In genomic region chr7:54835911-54836352, GRCm38 (mm10) we compare ENCODE assay signal across 9 mouse cellular contexts. TPM values are rescaled to one million over a fixed set of nuclear protein-coding genes. Genes with fewer than 3 reads are reported as not detected.
DNase-seq lines count a peak whose midpoint lies in the region; ATAC-seq and TF ChIP-seq lines count a peak whose summit lies in the region.
"Had no signal": no experiment of that assay in that cellular context is flagged by ENCODE, and none has a peak within 500 bp of the region (broad histone marks: within the 10 kb centered on the region; RNA-seq: fewer than 3 reads in every experiment).

No protein-coding gene starts in this region.

- H3K4me2 ChIP-seq in forebrain, embryonic 13.5 days = peak overlapping the region; percentile 80
- peak overlapping the region; percentile 74 for H3K4me2 ChIP-seq in limb, embryonic 11.5 days (ENCODE audit: low read depth, severe bottlenecking)

- H3K4me1 ChIP-seq in E14TG2a.4 (replicated peaks; ENCODE audit: low read depth, low read length) = 0 out of 2 replicates have a peak, but pooled peaks cover 4% of the 10 kb centered on the region
- peaks cover 9% of the 10 kb centered on the region; the same call in 1 of the 2 replicates for H3K4me1 ChIP-seq in forebrain, embryonic 13.5 days
- 0 out of 2 replicates have a peak, but pooled peaks cover 2% of the 10 kb centered on the region for H3K4me1 ChIP-seq in limb, embryonic 11.5 days (ENCODE audit: control insufficient read depth, insufficient read depth, low read length)
- H3K4me1 ChIP-seq in thymus, adult 2 months (replicated peaks; ENCODE audit: control insufficient read depth, insufficient read depth, low read length) = no peaks in the 10 kb centered on the region

- WGBS in forebrain, embryonic 13.5 days = under 1% methylated on average over 13 of the region's 13 CpGs
- WGBS in limb, embryonic 11.5 days = 6% methylated on average over 13 of the region's 13 CpGs
- 8% methylated on average over 13 of the region's 13 CpGs for WGBS in thymus, adult 2 months

- peaks cover 30% of the 10 kb centered on the region for H3K27me3 ChIP-seq in E14TG2a.4 (ENCODE audit: insufficient read depth, low read length)
- H3K27me3 ChIP-seq in forebrain, embryonic 13.5 days = peaks cover 9% of the 10 kb centered on the region; the same call in 1 of the 2 replicates
- peaks cover 8% of the 10 kb centered on the region; the same call in 1 of the 2 replicates for H3K27me3 ChIP-seq in limb, embryonic 11.5 days (ENCODE audit: control insufficient read depth, insufficient read depth, low read length)
- no peaks in the 10 kb centered on the region for H3K27me3 ChIP-seq in thymus, adult 2 months (ENCODE audit: control insufficient read depth, insufficient read depth, low read length)

- H3K36me3 ChIP-seq in E14TG2a.4 (ENCODE audit: insufficient read depth, low read length) = no peaks in the 10 kb centered on the region
- no peaks in the 10 kb centered on the region for H3K36me3 ChIP-seq in forebrain, embryonic 13.5 days (ENCODE audit: poor library complexity, severe bottlenecking)
- no peaks in the 10 kb centered on the region for H3K36me3 ChIP-seq in limb, embryonic 11.5 days (ENCODE audit: control insufficient read depth, insufficient read depth, low read length)
- no peaks in the 10 kb centered on the region for H3K36me3 ChIP-seq in thymus, adult 2 months (ENCODE audit: control insufficient read depth, insufficient read depth, low read length)

- TF ChIP-seq POLR2A in thymus, adult 2 months (IDR thresholded peaks at IDR 0.05; ENCODE audit: control insufficient read depth, extremely low read depth, insufficient read depth, low read length, poor library complexity) = no peak

- DNase-seq in frontal cortex, adult 2 months (ENCODE audit: extremely low spot score in 1 of 2, low spot score in 1 of 2) = no peak
- DNase-seq in limb, embryonic 11.5 days (ENCODE audit: low spot score) = no peak
- peak; percentile 37 for DNase-seq in right cerebral cortex, postnatal 4 days
- no peak for DNase-seq in gastrocnemius, adult 8-10 months (ENCODE audit: low spot score in 2 of 2)
- DNase-seq in thymus, adult 2 months = no peak

- peak overlapping the region; percentile 77 for H3K4me3 ChIP-seq in E14TG2a.4 (replicated peaks; ENCODE audit: low read length)
- peak overlapping the region; percentile 47 for H3K4me3 ChIP-seq in forebrain, embryonic 13.5 days
- H3K4me3 ChIP-seq in limb, embryonic 11.5 days (ENCODE audit: low read depth, low read length) = peak overlapping the region; percentile 39
- H3K4me3 ChIP-seq in thymus, adult 2 months (ENCODE audit: control insufficient read depth, insufficient read depth, low read length) = no peak overlapping the region

- no peak for TF ChIP-seq CTCF in E14TG2a.4 (conservative IDR thresholded peaks at IDR 0.05; ENCODE audit: low read length)
- TF ChIP-seq CTCF in thymus, adult 2 months (IDR thresholded peaks at IDR 0.05; ENCODE audit: borderline replicate concordance, control insufficient read depth, extremely low read depth, insufficient read depth, low read length, poor library complexity) = no peak

- H3K9ac ChIP-seq in forebrain, embryonic 13.5 days = peak overlapping the region; percentile 64
- H3K9ac ChIP-seq in limb, embryonic 11.5 days (ENCODE audit: low read length) = peak overlapping the region; percentile 53

- peak; percentile 57 for ATAC-seq in frontal cortex, adult (ENCODE audit: low TSS enrichment)
- peak; percentile 70; the same call in 1 of the 2 replicates for ATAC-seq in forebrain, embryonic 13.5 days
- ATAC-seq in limb, embryonic 11.5 days (ENCODE audit: insufficient number of reproducible peaks, low FRiP score, low TSS enrichment, low read depth) = no peak

- no peaks in the 10 kb centered on the region for H3K9me3 ChIP-seq in E14TG2a.4 (ENCODE audit: low read length)
- H3K9me3 ChIP-seq in forebrain, embryonic 13.5 days (replicated peaks) = no peaks in the 10 kb centered on the region
- H3K9me3 ChIP-seq in limb, embryonic 11.5 days (ENCODE audit: control insufficient read depth, low read length) = no peaks in the 10 kb centered on the region

- no peak overlapping the region for H3K27ac ChIP-seq in forebrain, embryonic 13.5 days
- no peak overlapping the region for H3K27ac ChIP-seq in limb, embryonic 11.5 days (replicated peaks; ENCODE audit: low read depth, low read length)
- H3K27ac ChIP-seq in thymus, adult 2 months (ENCODE audit: control insufficient read depth, insufficient read depth, low read length) = no peak overlapping the region
- H3K27ac ChIP-seq: macrophage had no signal

RNA-seq across cellular contexts. Expression of gene Luzp2, which starts 0.6 kb away (rescaled TPM):
- polyA plus RNA-seq in frontal cortex, adult 2 months (2012; rRNA removed) = 88.0 and 94.6 TPM in 2 replicates
- polyA plus RNA-seq in forebrain, embryonic 13.5 days (2015; fragmentation: Nextera tagmentation; extraction: Ambion mirVana) = 7.6 and 9.9 TPM in 2 replicates
- polyA plus RNA-seq in limb, embryonic 11.5 days (2014; fragmentation: Nextera tagmentation; extraction: Ambion mirVana) = 0.70 and 0.97 TPM in 2 replicates
- total RNA-seq in gastrocnemius, adult 8-10 months (2022) = under 1 TPM; 0.07 to 0.12 (median 0.09) TPM
- polyA plus RNA-seq in thymus, adult 2 months (2012; rRNA removed) = 0.04 TPM in 2 replicates
- polyA plus RNA-seq: macrophage had no signal
